Mouse (Mus musculus): ENCODE results near the gene Cd9.

Gene Cd9

GRCm38 (mm10) chr6:125434735-125435518 lies 59.7 kb downstream of the Cd9 start:
- no peak for DNase-seq (ENCODE audit: low spot score in 2 of 2)

- DNase-seq (ENCODE audit: low spot score in 2 of 2) = no peak
Observed at GRCm38 (mm10) chr6:125433704-125434447, 60.7 kb downstream of the Cd9 start.

GRCm38 (mm10) chr6:125433257-125433656 lies 61.3 kb downstream of the Cd9 start:
- no peak for DNase-seq (ENCODE audit: low spot score in 2 of 2)

- DNase-seq (ENCODE audit: low spot score in 2 of 2) = no peak
Observed at GRCm38 (mm10) chr6:125432522-125432921, 62.1 kb downstream of the Cd9 start.

- DNase-seq (ENCODE audit: low spot score in 2 of 2) = no peak
Observed at GRCm38 (mm10) chr6:125430982-125431381, 63.6 kb downstream of the Cd9 start.

- DNase-seq (ENCODE audit: low spot score in 2 of 2) = no peak
Observed at GRCm38 (mm10) chr6:125430358-125430958, 64.1 kb downstream of the Cd9 start.

GRCm38 (mm10) chr6:125429741-125430140 lies 64.8 kb downstream of the Cd9 start:
- DNase-seq (ENCODE audit: low spot score in 2 of 2) = no peak

- DNase-seq (ENCODE audit: low spot score in 2 of 2) = peak; percentile 63 to 71
Observed at GRCm38 (mm10) chr6:125426383-125427360, 67.9 kb downstream of the Cd9 start.

- no peak for DNase-seq (ENCODE audit: low spot score in 2 of 2)
Observed at GRCm38 (mm10) chr6:125425205-125426090, 69.1 kb downstream of the Cd9 start.

GRCm38 (mm10) chr6:125424156-125424555 lies 70.4 kb downstream of the Cd9 start:
- no peak for DNase-seq (ENCODE audit: low spot score in 2 of 2)

GRCm38 (mm10) chr6:125423507-125423906 lies 71.1 kb downstream of the Cd9 start:
- DNase-seq (ENCODE audit: low spot score in 2 of 2) = no peak

- no peak for DNase-seq (ENCODE audit: low spot score in 2 of 2)
Observed at GRCm38 (mm10) chr6:125423099-125423498, 71.5 kb downstream of the Cd9 start.

- no peak for DNase-seq (ENCODE audit: low spot score in 2 of 2)
Observed at GRCm38 (mm10) chr6:125422051-125422822, 72.4 kb downstream of the Cd9 start.

GRCm38 (mm10) chr6:125420458-125421063 lies 74.0 kb downstream of the Cd9 start:
- no peak for DNase-seq (ENCODE audit: low spot score in 2 of 2)

GRCm38 (mm10) chr6:125418744-125419143 lies 75.8 kb downstream of the Cd9 start:
- peak; percentile 52 to 88 for DNase-seq (ENCODE audit: low spot score in 2 of 2)

GRCm38 (mm10) chr6:125413326-125413725 lies 81.3 kb downstream of the Cd9 start:
- DNase-seq (ENCODE audit: low spot score in 2 of 2) = no peak

GRCm38 (mm10) chr6:125411661-125412060 lies 82.9 kb downstream of the Cd9 start:
- no peak for DNase-seq (ENCODE audit: low spot score in 2 of 2)

GRCm38 (mm10) chr6:125410995-125411547 lies 83.5 kb downstream of the Cd9 start:
- no peak for DNase-seq (ENCODE audit: low spot score in 2 of 2)

- DNase-seq (ENCODE audit: low spot score in 2 of 2) = no peak
Observed at GRCm38 (mm10) chr6:125410551-125410950, 84.0 kb downstream of the Cd9 start.
